Mouse (Mus musculus): ENCODE results near the gene Gm37419.

Gene Gm37419

GRCm38 (mm10) chr16:23988466-23989208, at the start of gene Gm37419, which contains the start of gene Bcl6:
Gm37419 (plus strand) TSS chr16:23988482.
Bcl6 (minus strand) TSS chr16:23988852.
- DNase-seq (ENCODE audit: low spot score): peak; percentile 83

GRCm38 (mm10) chr16:23944801-23945200, 43.5 kb upstream of the Gm37419 start:
- DNase-seq (ENCODE audit: low spot score): no peak

GRCm38 (mm10) chr16:23947654-23948053, 40.6 kb upstream of the Gm37419 start:
- no peak for DNase-seq (ENCODE audit: low spot score)

GRCm38 (mm10) chr16:23952101-23952727, 36.1 kb upstream of the Gm37419 start:
- DNase-seq (ENCODE audit: low spot score): no peak

- DNase-seq (ENCODE audit: low spot score): no peak
These were observed 34.9 kb upstream of the Gm37419 start for GRCm38 (mm10) chr16:23953189-23953958.

GRCm38 (mm10) chr16:23953959-23954260, 34.4 kb upstream of the Gm37419 start:
- no peak for DNase-seq (ENCODE audit: low spot score)

- DNase-seq (ENCODE audit: low spot score): no peak
These were observed 29.3 kb upstream of the Gm37419 start for GRCm38 (mm10) chr16:23958938-23959337.

- DNase-seq (ENCODE audit: low spot score): no peak
These were observed 25.9 kb upstream of the Gm37419 start for GRCm38 (mm10) chr16:23962401-23962800.

GRCm38 (mm10) chr16:23963896-23964668, 24.2 kb upstream of the Gm37419 start:
- DNase-seq (ENCODE audit: low spot score): no peak

- no peak for DNase-seq (ENCODE audit: low spot score)
These were observed 23.4 kb upstream of the Gm37419 start for GRCm38 (mm10) chr16:23964706-23965367.

GRCm38 (mm10) chr16:23966066-23966465, 22.2 kb upstream of the Gm37419 start:
- DNase-seq (ENCODE audit: low spot score): no peak

- DNase-seq (ENCODE audit: low spot score): no peak
These were observed 21.0 kb upstream of the Gm37419 start for GRCm38 (mm10) chr16:23967301-23967700.

- DNase-seq (ENCODE audit: low spot score): no peak
These were observed 19.4 kb upstream of the Gm37419 start for GRCm38 (mm10) chr16:23968888-23969287.

GRCm38 (mm10) chr16:23969919-23970318, 18.4 kb upstream of the Gm37419 start:
- no peak for DNase-seq (ENCODE audit: low spot score)

GRCm38 (mm10) chr16:23972126-23972740, 16.0 kb upstream of the Gm37419 start:
- no peak for DNase-seq (ENCODE audit: low spot score)

- DNase-seq (ENCODE audit: low spot score): no peak
These were observed 15.4 kb upstream of the Gm37419 start for GRCm38 (mm10) chr16:23972901-23973300.

GRCm38 (mm10) chr16:23973635-23974367, 14.5 kb upstream of the Gm37419 start:
- DNase-seq (ENCODE audit: low spot score): no peak

- DNase-seq (ENCODE audit: low spot score): no peak
These were observed 12.1 kb upstream of the Gm37419 start for GRCm38 (mm10) chr16:23976196-23976595.

- DNase-seq (ENCODE audit: low spot score): no peak
These were observed 10.6 kb upstream of the Gm37419 start for GRCm38 (mm10) chr16:23977732-23978131.

- DNase-seq (ENCODE audit: low spot score): no peak
These were observed 9.8 kb upstream of the Gm37419 start for GRCm38 (mm10) chr16:23978495-23978894.
